Mouse (Mus musculus) brain, embryonic 14.5 days (tissue): ENCODE measurements around the gene Mtus2.

Source experiments
- CTCF ChIP-seq: fragments of 200-500 bp; IDR thresholded peaks from 2 replicates; pipeline ENCODE4 v1.5.1; 2012; ENCODE audit warnings: inconsistent platforms, mild to moderate bottlenecking, moderate library complexity, borderline replicate concordance; ENCODE audit not compliant: insufficient read depth, insufficient read length; ENCODE audit errors: extremely low read depth
- POLR2A ChIP-seq: fragments of 200-500 bp; IDR thresholded peaks from 2 replicates; pipeline ENCODE4 v1.6.1; 2012; ENCODE audit warnings: mild to moderate bottlenecking, inconsistent platforms, borderline replicate concordance; ENCODE audit not compliant: poor library complexity, insufficient read depth, insufficient read length, severe bottlenecking; ENCODE audit errors: extremely low read depth

DNA sequence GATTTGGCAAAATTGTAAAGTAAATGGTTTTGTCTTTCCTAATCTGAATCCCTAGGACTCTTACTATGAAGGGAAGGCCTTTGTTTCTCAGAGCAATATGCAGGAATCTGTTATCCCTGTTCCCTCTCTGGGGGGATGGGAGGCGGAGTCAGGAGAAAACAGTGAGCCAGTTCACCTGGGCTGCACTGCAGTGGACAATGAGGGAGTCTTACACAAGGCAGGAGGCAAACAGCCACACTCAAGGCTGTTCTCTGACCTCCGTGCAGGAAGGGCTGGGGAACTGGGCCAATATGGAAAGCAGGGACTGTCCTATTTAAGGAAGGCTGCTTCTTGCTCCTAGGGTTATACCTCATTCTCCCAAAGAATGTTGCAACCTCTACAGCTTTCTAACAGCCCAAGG is 5.4 kb upstream of the Mtus2 start:
- no peak for TF ChIP-seq POLR2A
- no peak for TF ChIP-seq CTCF
